Mouse (Mus musculus): ENCODE measurements around the gene Tmem203.
"Not testable (repeated sequence)": the region's sequence is repeated elsewhere in the genome, so short reads cannot be mapped to it uniquely, and the experiment has no call there.

The Tmem203 gene

GRCm38 (mm10) chr2:25234551-25235220 is 20.6 kb upstream of the Tmem203 start:
- no peak for DNase-seq

- no peak for DNase-seq
These were observed 18.6 kb upstream of the Tmem203 start, which contains the start of gene Rnf224 for GRCm38 (mm10) chr2:25236614-25237013. Gene Rnf224, minus strand, starts transcription at chr2:25236787.

GRCm38 (mm10) chr2:25237522-25237921 is 17.7 kb upstream of the Tmem203 start:
- DNase-seq, result no peak

- no peak for DNase-seq
These were observed 17.1 kb upstream of the Tmem203 start for GRCm38 (mm10) chr2:25238106-25238505.

GRCm38 (mm10) chr2:25239766-25240165 is 15.5 kb upstream of the Tmem203 start:
- no peak for DNase-seq

GRCm38 (mm10) chr2:25240310-25240709 is 14.9 kb upstream of the Tmem203 start:
- no peak for DNase-seq

DNA sequence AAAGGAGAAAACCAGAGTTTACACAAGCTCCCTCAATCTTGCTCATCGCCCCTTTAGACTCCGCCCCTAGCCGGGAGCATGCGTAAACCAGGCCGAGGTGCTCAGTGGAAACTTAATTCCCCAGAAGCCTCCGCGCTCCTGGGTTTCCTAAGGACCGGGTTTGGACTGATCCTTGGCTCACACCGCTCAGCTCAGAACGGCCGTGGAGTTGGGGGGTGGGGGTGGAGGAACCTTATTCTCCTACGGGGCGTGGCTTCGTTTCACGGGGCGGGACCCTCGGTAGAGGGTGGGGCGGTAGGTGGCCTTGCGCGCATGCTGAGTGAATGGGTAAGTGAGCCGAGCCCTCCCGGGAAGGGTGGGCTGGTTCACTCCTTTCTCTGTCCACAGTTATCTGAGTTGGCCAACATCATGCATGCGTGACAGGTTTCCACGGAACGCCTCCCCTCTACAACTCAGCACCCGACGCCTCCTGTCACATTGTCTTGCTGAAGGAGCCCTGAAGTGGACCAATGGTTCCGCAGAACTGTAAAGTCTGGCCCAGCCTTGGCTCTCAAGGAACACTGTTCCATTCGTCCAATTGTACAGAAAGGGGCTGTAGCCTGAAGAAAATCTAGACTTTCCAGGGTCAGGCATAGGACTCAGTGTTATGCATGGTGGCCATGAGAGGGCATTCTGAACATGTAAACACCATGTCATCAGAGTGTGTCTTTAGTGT is 14.4 kb upstream of the Tmem203 start:
- DNase-seq, result peak; percentile 89

DNA sequence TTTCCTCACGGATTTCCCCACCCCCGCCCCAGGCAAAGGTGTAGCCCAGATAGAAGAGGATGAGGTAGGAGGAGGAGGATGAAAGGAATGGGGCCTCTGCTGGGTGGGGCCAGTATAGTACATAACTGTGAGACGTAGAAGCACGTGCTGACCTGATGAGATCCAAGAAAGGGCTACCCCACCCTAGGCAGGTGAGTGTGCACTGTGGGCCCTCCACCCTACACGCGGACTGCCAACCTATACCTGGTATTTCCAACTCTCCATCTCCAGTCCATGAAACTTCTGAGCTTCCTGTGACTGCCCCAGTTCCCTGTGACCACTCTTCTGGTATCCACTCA is 13.8 kb upstream of the Tmem203 start:
- DNase-seq, result no peak

- DNase-seq, result peak; percentile 56
These were observed 13.1 kb upstream of the Tmem203 start, which contains the start of the genes Rnf208 and Cysrt1 for GRCm38 (mm10) chr2:25242101-25242506. Gene Rnf208, plus strand, starts transcription at chr2:25242255. Gene Cysrt1, minus strand, starts transcription at chr2:25242452.

- no peak for DNase-seq
These were observed 11.9 kb upstream of the Tmem203 start for GRCm38 (mm10) chr2:25243342-25243741.

DNA sequence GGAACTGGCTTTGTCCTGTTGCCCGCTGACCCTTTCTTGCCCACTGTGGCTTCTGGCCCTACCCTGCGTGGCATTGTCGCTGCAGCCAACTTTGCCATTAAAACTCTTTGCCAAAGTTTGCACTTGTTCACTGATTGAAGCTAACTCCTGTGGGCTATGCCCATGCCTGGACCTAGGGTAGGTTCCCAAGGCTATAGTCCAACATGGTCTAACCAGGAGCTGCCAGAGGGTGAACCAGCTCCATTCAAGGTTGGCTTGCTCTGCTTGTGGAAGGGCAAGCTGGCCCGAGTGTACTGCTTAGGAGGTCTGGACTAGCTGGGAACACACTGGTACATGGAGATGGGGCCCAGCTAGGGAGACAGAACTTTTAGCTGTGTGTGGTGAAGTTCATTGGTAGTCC is 11.1 kb upstream of the Tmem203 start:
- DNase-seq, result no peak

GRCm38 (mm10) chr2:25246183-25247072 is 8.8 kb upstream of the Tmem203 start, which contains the start of gene AL732309.1:
Gene AL732309.1, minus strand, starts transcription at chr2:25246863.
- no peak for DNase-seq

DNA sequence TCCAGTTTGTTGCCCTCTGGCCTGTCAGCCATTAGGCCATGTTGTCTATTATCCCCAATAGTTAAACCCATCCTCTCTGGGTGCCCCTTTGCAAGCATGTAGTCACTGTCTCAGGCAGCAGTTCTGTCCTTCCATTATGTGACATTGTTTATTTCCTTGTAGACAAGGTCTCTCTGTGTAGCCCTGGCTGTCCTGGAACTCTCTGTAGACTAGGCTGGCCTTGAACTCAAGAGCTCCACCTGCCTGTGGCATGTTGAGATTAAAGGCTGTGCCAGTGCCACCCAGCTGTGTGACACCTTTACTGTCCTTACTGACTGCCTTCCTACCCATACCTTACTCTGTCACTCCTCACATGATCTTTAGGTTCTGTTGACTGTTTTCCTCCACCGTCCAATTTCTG is 2.9 kb upstream of the Tmem203 start:
- DNase-seq, result no peak

- peak; percentile 30 for DNase-seq
These were observed 1.3 kb downstream of the Tmem203 start for GRCm38 (mm10) chr2:25256443-25257109.

DNA sequence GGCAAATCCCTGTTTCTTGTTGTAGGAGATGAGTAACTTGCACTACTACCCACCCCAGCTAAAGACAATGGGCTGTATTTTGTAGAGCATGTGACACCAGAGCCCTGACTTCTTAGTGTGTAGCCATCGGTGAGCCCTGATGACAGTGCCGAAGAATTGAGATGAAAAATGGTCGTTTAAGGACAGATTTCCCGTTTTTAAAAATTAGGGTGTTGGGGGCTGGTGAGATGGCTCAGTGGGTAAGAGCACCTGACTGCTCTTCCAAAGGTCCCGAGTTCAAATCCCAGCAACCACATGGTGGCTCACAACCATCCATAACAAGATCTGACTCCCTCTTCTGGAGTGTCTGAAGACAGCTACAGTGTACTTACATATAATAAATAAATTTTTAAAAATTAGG is 2.0 kb downstream of the Tmem203 start:
- not testable (repeated sequence) for DNase-seq

- DNase-seq, result no peak
These were observed 3.6 kb downstream of the Tmem203 start for GRCm38 (mm10) chr2:25258887-25259286.

DNA sequence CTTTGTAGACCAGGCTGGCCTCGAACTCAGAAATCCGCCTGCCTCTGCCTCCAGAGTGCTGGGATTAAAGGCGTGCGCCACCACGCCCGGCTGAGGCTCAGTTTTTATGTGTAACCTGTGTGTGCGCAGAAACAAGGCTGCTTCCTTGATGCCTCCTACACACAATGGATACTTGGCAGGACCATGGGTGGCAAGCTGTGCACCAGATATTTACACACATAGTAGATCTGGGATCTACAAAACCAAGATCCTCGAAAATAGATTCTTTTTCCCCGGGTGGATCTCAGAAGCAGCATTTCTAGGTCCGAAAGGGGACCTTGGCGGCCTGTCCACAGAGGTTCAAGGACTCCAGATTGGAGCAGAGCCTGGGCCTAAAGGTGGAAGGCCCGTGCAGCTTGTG is 6.6 kb downstream of the Tmem203 start:
- no peak for DNase-seq

DNA sequence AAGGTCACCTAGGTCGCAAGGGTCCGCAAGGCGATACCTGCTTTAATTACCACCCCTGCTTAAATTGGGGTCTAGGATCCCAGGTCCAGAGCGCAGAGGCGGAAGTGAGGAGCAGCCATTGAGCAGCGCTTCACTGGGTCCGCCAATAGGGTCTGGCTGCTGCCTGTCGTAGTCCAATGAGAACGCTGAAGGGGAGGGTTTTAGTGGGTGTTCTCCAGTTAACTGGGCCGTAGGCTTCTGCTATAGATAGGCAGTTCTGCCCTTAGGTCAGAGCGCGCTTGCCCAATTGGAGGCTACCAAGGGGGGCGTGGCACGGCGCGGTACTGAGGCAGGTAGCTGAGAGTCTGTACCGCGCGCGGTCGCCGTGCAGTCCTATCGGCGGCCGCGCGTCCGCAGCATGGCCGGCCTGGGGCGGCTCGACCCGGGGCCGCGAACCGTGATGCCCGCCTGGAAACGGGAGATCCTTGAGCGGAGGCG is 7.1 kb downstream of the Tmem203 start, which contains the start of gene Tprn:
Tprn (plus strand) TSS at position 328 of the 477 bp plus-strand sequence.
- DNase-seq, result peak; percentile 97

GRCm38 (mm10) chr2:25262795-25263622 is 7.8 kb downstream of the Tmem203 start:
- peak; percentile 57 for DNase-seq

DNA sequence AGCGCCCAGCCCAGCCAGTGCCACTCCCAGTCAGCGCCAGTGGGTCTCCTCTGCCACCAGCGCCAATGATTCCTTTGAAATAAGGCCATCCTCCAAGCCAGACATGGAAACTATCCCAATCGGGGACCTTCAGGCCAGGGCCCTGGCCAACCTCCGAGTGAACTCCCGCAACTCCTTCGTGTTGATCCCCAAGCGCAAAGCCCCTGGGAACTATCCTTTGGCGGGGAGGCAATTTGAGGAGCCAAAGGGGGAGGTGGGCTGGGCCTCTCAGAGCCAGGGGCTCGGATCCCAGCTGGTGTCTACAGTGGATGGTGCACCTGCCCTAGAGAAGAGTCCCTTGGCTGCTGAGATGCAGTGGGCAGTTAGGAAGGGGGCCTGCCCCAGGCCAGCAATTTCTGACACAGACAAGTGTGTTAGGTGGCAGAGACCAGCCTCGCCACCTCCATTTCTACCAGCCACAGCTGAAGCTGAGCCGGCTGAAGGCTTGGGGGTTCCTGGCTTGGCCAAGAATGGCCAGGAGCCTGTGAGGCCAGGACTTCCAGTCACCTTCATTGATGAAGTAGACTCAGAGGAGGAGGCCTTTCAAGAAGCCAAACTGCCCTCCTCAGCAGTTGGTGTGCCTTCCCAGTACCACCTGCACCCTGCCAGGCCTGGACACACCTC is 8.5 kb downstream of the Tmem203 start:
- DNase-seq, result no peak

DNA sequence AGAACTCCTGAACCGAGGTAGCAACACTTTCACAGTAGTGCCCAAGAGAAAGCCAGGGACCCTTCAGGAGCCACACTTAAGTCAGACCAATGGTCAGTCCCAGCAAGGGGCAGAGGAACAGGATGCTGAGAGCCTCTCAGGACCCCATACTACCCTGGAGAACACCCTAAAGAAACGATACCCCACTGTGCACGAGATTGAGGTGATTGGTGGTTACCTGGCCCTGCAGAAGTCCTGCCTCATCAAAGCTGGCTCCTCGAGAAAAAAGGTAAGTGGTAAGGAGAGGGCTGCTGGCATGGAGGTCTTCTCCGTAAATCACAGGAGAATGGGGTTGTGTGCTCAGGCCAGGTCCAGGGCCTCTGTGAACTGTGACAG is 9.0 kb downstream of the Tmem203 start:
- no peak for DNase-seq

Data from embryo, embryonic 11 days (tissue).